Mouse (Mus musculus): ENCODE measurements around the gene Scgb1b24. TPM values are rescaled to one million over a fixed set of nuclear protein-coding genes. Genes with fewer than 3 reads are reported as not detected.

Gene Scgb1b24
- not detected in 2 replicates for polyA plus RNA-seq (2014; fragmentation: Nextera tagmentation; extraction: Ambion mirVana)

DNA sequence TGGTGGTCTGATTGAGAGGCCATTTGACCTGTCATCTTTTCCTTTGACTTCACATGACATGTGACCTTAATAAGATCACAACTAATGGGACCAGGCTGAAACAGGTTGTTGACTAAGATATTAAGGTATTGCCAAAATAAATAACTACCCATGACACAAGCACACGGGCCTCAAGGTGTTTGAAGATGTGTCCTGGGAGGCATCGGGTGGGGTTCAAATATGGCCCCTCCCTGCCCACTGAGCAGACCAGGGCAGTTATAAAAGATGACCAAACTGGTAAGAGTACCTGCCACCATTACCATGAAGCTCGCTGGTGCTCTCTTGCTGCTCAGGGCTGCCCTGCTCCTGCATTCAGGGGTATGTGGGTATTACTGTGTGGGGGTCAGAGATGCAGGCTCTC is at the start of gene Scgb1b24:
Gene Scgb1b24 (plus strand): TSS at position 301 of the 400 bp plus-strand sequence.
- no peak for ATAC-seq (ENCODE audit: low FRiP score)
- WGBS = 77% methylated on average over 3 of the region's 3 CpGs
- Histone ChIP-seq H3K4me2 (replicated peaks; ENCODE audit: low read depth, low read length) (no peak within 1 kb of the TSS), H3K4me1 (replicated peaks; ENCODE audit: control insufficient read depth, insufficient read depth, low read length) (no peaks in the 10 kb centered on the region), H3K27me3 (ENCODE audit: control insufficient read depth, insufficient read depth, low read length) (no peaks in the 10 kb centered on the region), H3K9me3 (ENCODE audit: control insufficient read depth, low read length) (peaks cover 20% of the 10 kb centered on the region), H3K9ac (ENCODE audit: low read depth, low read length) (no peak within 1 kb of the TSS), H3K36me3 (ENCODE audit: control insufficient read depth, insufficient read depth, low read length) (no peaks in the 10 kb centered on the region), H3K27ac (ENCODE audit: low read depth, low read length) (no peak within 1 kb of the TSS), H3K4me3 (ENCODE audit: low read depth, low read length) (no peak within 1 kb of the TSS)
- no peak for DNase-seq (ENCODE audit: low spot score)

DNA sequence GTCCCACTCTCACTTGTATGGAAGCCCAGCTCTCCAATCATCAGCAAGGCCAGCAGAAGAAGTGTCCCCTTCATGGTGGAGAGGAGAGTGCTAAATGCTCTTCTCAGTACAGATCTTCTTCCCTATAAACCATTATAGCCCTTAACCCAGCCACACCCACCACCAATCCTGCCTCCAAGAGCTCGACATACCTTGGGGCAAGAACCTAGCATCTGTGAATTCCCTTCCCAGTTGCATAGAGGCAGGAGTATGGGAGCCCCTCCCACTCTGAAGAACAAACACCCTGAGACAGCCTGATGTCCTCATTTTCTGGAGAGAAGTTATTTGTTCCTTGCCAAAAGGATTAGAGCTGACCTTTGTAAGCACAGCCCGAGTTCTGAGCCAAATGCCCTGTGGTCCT is 4.4 kb upstream of the Scgb1b24 start, which contains the start of gene Scgb2b24:
Gene Scgb2b24 (minus strand): TSS at position 101 of the 400 bp plus-strand sequence.
- no peak for ATAC-seq (ENCODE audit: low FRiP score)
- no peaks in the 10 kb centered on the region for H3K27me3 ChIP-seq (ENCODE audit: control insufficient read depth, insufficient read depth, low read length)
- 75% methylated on average over 2 of the region's 2 CpGs for WGBS
- DNase-seq (ENCODE audit: low spot score) = no peak
- H3K4me2 ChIP-seq (replicated peaks; ENCODE audit: low read depth, low read length) = no peak within 1 kb of the TSS
- no peaks in the 10 kb centered on the region for H3K36me3 ChIP-seq (ENCODE audit: control insufficient read depth, insufficient read depth, low read length)
- peaks cover 24% of the 10 kb centered on the region for H3K9me3 ChIP-seq (ENCODE audit: control insufficient read depth, low read length)
- no peak within 1 kb of the TSS for H3K27ac ChIP-seq (ENCODE audit: low read depth, low read length)
- no peak within 1 kb of the TSS for H3K4me3 ChIP-seq (ENCODE audit: low read depth, low read length)
- H3K4me1 ChIP-seq (replicated peaks; ENCODE audit: control insufficient read depth, insufficient read depth, low read length) = no peaks in the 10 kb centered on the region
- no peak within 1 kb of the TSS for H3K9ac ChIP-seq (ENCODE audit: low read depth, low read length)

Other genes starting within 250 kb of the Scgb1b24 start
- gene Scgb2b21, start 223.3 kb upstream of the Scgb1b24 start, polyA plus RNA-seq (2014; fragmentation: Nextera tagmentation; extraction: Ambion mirVana) = not detected in 2 replicates
- gene Scgb2b24, start 4.5 kb upstream of the Scgb1b24 start, polyA plus RNA-seq (2014; fragmentation: Nextera tagmentation; extraction: Ambion mirVana) = not detected in 2 replicates
- gene Scgb2b26, start 201.2 kb downstream of the Scgb1b24 start, polyA plus RNA-seq (2014; fragmentation: Nextera tagmentation; extraction: Ambion mirVana) = not detected in 2 replicates